Mouse (Mus musculus): Measurements from ENCODE around the gene Ppat. TPM values are rescaled to one million over a fixed set of nuclear protein-coding genes. Genes with fewer than 3 reads are reported as not detected.

The Ppat gene
- total RNA-seq, 2 experiments from 2014 or later: 17.3 to 18.7 TPM

- DNase-seq (ENCODE audit: low spot score in 2 of 2): no peak
- intact Hi-C loops (cut with DNase I): loop anchor here (1.0 kb wide), 1 partner anchor 46 kb away; the partner anchor contains the start of genes Paics and Ppat
These were observed 46.5 kb downstream of the Ppat start for GRCm38 (mm10) chr5:76904713-76905404.

DNA sequence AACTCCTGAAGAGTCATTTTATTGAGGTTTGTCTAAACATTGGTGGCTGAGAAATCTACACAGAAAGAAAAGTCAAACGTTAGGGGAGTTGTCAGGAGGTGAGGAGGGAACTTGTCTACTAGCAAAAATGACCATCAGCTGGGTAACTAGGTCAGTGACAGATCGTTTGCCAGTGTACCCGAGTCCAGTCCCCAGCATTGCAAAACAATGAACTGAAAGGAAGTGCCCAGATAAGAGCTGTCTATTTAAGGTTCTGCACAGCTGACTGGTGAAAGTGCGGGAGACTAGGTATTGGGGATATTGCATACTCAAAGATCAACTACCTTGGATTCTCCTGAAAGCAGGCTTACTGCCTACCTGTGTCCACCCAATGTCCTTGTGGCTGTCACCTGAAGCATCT lies 49.2 kb downstream of the Ppat start:
- intact Hi-C loops (cut with DNase I): no loop called here
- DNase-seq (ENCODE audit: low spot score in 2 of 2): no peak

DNA sequence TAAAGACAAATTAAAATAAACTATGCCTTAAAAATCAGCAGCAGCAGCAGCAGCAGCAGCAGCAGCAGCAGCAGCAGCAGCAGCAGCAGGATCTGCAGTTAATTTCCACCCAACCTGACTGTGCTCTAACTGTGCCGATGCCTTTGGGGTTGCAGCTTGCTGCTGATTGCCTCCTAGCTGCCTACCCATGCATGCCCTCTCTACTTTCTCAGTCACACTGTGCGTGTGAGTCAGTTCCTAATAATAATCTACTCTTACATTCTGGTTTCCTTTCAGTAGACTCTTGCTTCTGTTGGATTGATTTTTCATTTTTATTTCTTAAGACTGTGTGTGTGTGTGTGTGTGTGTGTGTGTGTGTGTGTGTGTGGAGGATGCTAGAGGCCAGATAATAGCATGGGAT lies 58.3 kb downstream of the Ppat start:
- intact Hi-C loops (cut with DNase I): no loop called here
- DNase-seq (ENCODE audit: low spot score in 2 of 2): no peak

GRCm38 (mm10) chr5:76892608-76893007 lies 58.8 kb downstream of the Ppat start:
- no peak for DNase-seq (ENCODE audit: low spot score in 2 of 2)
- intact Hi-C loops (cut with DNase I): no loop called here

DNA sequence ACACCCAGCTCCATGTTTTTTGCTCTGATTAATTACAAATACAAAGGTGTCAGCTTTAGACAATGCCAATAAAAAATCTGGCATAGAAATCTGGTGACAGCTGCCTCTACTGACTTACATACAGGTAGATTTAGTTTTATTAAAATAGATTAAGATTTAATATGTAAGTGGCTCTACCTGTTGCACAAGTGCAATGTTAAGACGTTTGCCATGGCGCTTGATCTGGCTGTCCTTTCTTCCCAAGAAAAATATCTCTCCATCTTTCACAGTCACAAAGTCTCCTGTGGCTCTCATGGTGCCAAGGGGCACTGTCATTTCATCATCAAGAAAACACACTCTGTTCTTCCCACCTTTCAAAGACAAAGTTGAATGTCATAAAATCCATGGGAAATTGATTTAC lies 64.4 kb downstream of the Ppat start:
- intact Hi-C loops (cut with DNase I): no loop called here
- no peak for DNase-seq (ENCODE audit: low spot score in 2 of 2)

- DNase-seq (ENCODE audit: low spot score in 2 of 2): no peak
- intact Hi-C loops (cut with DNase I): no loop called here
These were observed 67.3 kb downstream of the Ppat start for GRCm38 (mm10) chr5:76884107-76884506.

DNA sequence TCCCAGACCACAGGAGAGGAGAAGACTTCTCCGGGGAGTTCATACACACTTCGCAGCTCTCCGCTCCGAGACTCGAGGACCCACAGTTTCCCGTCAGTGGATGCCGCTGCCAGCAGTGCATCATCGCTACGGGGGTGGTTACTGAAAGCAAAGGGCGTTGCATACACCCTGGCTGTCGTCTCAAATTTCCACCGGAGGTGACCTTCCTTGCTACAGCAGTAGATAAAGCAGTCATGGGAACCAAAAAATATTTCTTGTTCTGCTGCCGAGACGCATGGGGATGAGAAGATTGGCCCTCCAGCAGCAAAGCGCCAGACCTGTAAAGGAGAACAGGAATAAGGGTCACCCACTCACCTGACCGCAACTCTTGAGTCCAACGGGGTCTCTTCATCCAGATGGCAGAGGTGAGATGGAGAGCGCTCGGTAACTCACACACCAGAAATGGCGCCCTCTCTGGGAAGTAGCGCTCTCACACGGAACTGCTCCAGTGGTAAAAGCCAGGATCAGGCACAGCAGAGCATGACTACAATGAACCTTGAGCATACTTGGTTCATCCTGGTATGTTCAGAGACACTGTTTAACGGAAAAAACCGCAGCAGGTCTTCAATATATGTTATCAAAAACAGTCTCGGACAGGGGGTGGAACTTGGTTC lies 75.1 kb downstream of the Ppat start:
- intact Hi-C loops (cut with DNase I): no loop called here
- no peak for DNase-seq (ENCODE audit: low spot score in 2 of 2)

DNA sequence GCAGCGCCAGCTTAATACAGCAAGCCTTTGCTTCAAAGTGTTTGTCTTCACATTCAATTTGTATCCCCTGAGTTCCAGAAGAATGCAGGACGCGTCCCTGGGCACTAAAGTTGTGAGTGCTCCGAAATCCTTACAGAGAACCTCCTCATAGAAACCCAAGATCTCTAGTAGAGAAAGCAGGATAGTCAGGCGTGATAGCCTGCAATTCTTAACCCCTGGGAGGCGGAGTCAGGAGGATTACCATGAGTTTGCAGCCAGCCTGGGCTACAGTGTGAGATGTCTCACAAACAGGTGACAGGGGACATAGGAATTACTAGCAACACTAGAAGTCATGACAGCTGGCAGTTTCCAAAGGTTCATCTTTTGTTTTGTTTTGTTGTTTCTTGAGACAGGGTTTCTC lies 81.8 kb downstream of the Ppat start:
- DNase-seq (ENCODE audit: low spot score in 2 of 2): no peak
- intact Hi-C loops (cut with DNase I): no loop called here

GRCm38 (mm10) chr5:76868693-76869286 lies 82.6 kb downstream of the Ppat start:
- intact Hi-C loops (cut with DNase I): no loop called here
- no peak for DNase-seq (ENCODE audit: low spot score in 2 of 2)

GRCm38 (mm10) chr5:76866819-76867218 lies 84.6 kb downstream of the Ppat start:
- intact Hi-C loops (cut with DNase I): no loop called here

More at GRCm38 (mm10) chr5:76866819-76867218, 84.6 kb downstream of the Ppat start:
- DNase-seq (ENCODE audit: low spot score in 2 of 2): no peak

Other genes with a start within 250 kb of the Ppat start
- 10 to 100 TPM; 22.8 to 25.0 TPM for gene Aasdh, start 46.1 kb downstream of the Ppat start, total RNA-seq (2021)
- gene Paics, start 271 bp downstream of the Ppat start, total RNA-seq (2021): 10 to 100 TPM; 87.8 to 95.7 TPM
- gene Srp72, start 23.1 kb upstream of the Ppat start, total RNA-seq (2021): 100 to 1,000 TPM in 1 of 2 experiments, 10 to 100 TPM in 1; 95.5 to 105 TPM
- not detected for gene Arl9, start 52.5 kb upstream of the Ppat start, total RNA-seq (2021)
- gene Thegl, start 64.4 kb upstream of the Ppat start, total RNA-seq (2021): under 1 TPM; 0.29 to 0.39 TPM
- 10 to 100 TPM; 28.6 to 28.8 TPM for gene Hopx, start 163.5 kb upstream of the Ppat start, total RNA-seq (2021)